Mouse (Mus musculus) spleen, adult 2 months (tissue): ENCODE measurements around the gene Astn2.

Experiments
- CTCF ChIP-seq: fragments of 200-500 bp; IDR thresholded peaks from 2 replicates; pipeline ENCODE4 v1.5.1; 2011; ENCODE audit warnings: mild to moderate bottlenecking, inconsistent platforms; ENCODE audit not compliant: insufficient read depth, insufficient read length, insufficient replicate concordance; ENCODE audit errors: extremely low read depth
- POLR2A ChIP-seq: fragments of 200-500 bp; IDR thresholded peaks from 2 replicates; pipeline ENCODE4 v1.6.1; 2011; ENCODE audit warnings: low read depth, low read length, inconsistent platforms

DNA sequence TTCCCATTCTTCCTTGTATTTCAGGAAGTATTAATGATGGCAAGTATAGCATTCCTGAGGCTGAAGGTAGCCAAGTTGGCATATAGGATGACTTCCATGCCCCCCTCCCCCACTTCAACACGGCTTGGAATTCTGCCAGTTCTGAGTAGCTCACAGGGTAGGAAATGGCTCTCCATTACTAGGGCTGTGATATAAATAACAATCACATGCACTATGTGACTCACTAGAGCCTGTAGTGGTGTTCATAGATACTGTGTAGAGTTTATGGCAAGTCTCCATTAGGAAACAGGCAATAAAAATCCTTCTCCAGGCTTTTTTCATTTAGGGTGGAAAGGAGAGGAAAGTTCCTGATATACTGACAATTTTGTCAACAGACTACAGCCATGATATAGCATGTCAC is 306.8 kb downstream of the Astn2 start:
- TF ChIP-seq POLR2A (no peak), CTCF (no peak)
